Mouse (Mus musculus): Measurements from ENCODE around the gene Mrps12. TPM values are rescaled to one million over a fixed set of nuclear protein-coding genes. Genes with fewer than 3 reads are reported as not detected.

Gene Mrps12
- polyA plus RNA-seq (2017; shearing (Covaris generic)) = 95.3 TPM

DNA sequence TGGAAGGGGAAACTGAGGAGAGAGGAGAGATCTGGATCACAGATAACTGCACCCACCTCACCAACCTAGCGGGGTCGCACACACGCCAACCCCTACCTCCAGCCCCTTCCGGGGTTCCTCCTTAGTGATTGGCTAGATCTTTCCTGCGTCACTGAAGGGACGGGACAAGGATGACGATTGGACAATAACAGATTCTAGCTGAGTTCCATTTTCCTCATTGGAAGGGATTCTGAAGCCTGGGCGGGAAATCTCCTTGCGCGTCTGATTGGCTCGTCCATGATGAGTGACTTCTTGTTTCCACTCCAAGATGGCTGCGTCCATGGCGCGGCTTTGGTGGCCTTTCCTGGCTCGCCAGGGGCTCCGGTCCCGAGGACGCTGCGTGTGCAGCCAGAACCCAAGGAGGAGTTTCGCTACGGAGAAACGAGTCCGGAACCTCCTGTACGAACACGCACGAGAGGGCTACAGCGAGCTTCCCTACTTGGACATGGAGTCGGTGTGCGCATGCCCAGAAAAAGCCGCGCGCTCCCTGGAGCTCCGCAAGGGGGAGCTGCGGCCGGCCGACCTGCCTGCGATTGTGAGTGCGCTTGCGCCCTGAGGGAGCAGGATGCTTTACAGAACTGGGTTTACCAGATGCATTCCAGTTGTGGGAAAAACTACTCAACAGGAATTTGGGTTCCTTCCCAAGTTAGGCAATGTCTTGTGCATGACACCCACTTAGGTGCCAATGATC, at the start of gene Mrps12, which contains the start of gene Sars2:
TSS of gene Mrps12 (minus strand) at position 112 of the 730 bp plus-strand sequence.
TSS of gene Sars2 (plus strand) at position 284 of the 730 bp plus-strand sequence.

GRCm38 (mm10) chr7:28788307-28789195, 46.9 kb upstream of the Mrps12 start, which contains the start of gene Rinl:
Gene Rinl (plus strand): TSS chr7:28788969.

GRCm38 (mm10) chr7:28767462-28767965, 25.9 kb upstream of the Mrps12 start, which contains the start of gene Nfkbib:
Gene Nfkbib (minus strand): TSS chr7:28767512.

GRCm38 (mm10) chr7:28766173-28766879, 24.7 kb upstream of the Mrps12 start, which contains the start of gene Sirt2:
Gene Sirt2 (plus strand): TSS chr7:28766735.

GRCm38 (mm10) chr7:28756079-28756478, 14.5 kb upstream of the Mrps12 start, which contains the start of gene Ccer2:
Gene Ccer2 (plus strand): TSS chr7:28756174.

GRCm38 (mm10) chr7:28716590-28717281, 24.9 kb downstream of the Mrps12 start, which contains the start of gene Fbxo17:
Gene Fbxo17 (plus strand): TSS chr7:28716804.

DNA sequence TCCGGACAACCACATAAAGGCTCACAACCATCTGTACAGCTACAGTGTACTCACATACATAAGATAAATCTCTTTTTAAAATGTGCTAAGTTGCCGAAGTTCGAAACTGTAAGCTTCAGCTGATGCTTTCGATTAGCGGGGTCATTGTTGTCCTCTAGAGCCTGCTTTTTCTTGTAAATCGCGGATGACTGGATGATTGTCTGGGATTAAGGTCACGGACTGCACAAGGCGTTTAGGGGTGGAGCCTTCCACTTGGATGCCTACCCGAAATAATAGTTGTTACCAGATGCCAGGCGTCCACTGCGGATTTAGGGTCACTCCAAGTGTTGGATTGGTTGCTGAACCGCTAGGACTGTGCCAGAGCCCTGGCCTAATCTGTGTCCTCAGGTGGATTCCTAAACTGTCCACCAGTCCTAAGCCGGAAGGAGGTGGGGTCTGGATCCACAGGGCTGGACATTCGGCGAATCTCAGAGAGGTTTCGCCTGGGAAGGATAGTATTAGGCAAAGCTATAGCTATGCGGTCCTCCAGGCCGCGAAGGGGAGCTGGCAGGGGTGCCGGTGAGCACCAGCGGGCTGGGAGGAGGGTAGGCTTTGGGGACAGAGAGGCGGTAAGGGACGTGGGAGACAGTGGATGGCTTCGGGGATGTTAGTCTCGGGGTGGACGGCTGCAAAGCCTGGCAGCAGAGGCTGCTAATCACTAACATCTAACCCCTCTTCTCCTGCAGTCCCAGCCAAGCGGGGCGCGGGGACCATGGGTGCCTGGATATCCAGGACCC, 48.9 kb downstream of the Mrps12 start, which contains the start of gene Fbxo27:
TSS of gene Fbxo27 (plus strand) at position 305 of the 776 bp plus-strand sequence.

Other genes with a start within 250 kb of the Mrps12 start
- gene Ifnl2, start 231.4 kb downstream of the Mrps12 start, polyA plus RNA-seq (2017; shearing (Covaris generic)) = not detected
- not detected for gene Ifnl3, start 219.0 kb downstream of the Mrps12 start, polyA plus RNA-seq (2017; shearing (Covaris generic))
- not detected for gene Sycn, start 200.9 kb downstream of the Mrps12 start, polyA plus RNA-seq (2017; shearing (Covaris generic))
- gene Nccrp1, start 194.6 kb downstream of the Mrps12 start, polyA plus RNA-seq (2017; shearing (Covaris generic)) = not detected
- 5.2 TPM for gene Samd4b, start 143.7 kb downstream of the Mrps12 start, polyA plus RNA-seq (2017; shearing (Covaris generic))
- 7.0 TPM for gene Pak4, start 143.6 kb downstream of the Mrps12 start, polyA plus RNA-seq (2017; shearing (Covaris generic))
- not detected for gene Acp7, start 110.5 kb downstream of the Mrps12 start, polyA plus RNA-seq (2017; shearing (Covaris generic))
- gene Fbxo27, start 49.0 kb downstream of the Mrps12 start, polyA plus RNA-seq (2017; shearing (Covaris generic)) = 4.3 TPM
- gene Fbxo17, start 25.0 kb downstream of the Mrps12 start, polyA plus RNA-seq (2017; shearing (Covaris generic)) = 10.2 TPM
- 17.6 TPM for gene Sars2, start 172 bp upstream of the Mrps12 start, polyA plus RNA-seq (2017; shearing (Covaris generic))
- gene Ccer2, start 14.4 kb upstream of the Mrps12 start, polyA plus RNA-seq (2017; shearing (Covaris generic)) = not detected
- 99.7 TPM for gene Sirt2, start 24.9 kb upstream of the Mrps12 start, polyA plus RNA-seq (2017; shearing (Covaris generic))
- gene Nfkbib, start 25.7 kb upstream of the Mrps12 start, polyA plus RNA-seq (2017; shearing (Covaris generic)) = 119 TPM
- gene Rinl, start 47.1 kb upstream of the Mrps12 start, polyA plus RNA-seq (2017; shearing (Covaris generic)) = 297 TPM
- 124 TPM for gene Hnrnpl, start 66.7 kb upstream of the Mrps12 start, polyA plus RNA-seq (2017; shearing (Covaris generic))
- gene Ech1, start 83.4 kb upstream of the Mrps12 start, polyA plus RNA-seq (2017; shearing (Covaris generic)) = 233 TPM
- gene Lgals4, start 92.0 kb upstream of the Mrps12 start, polyA plus RNA-seq (2017; shearing (Covaris generic)) = 26.2 TPM
- 0.40 TPM for gene Lgals7, start 122.0 kb upstream of the Mrps12 start, polyA plus RNA-seq (2017; shearing (Covaris generic))
- not detected for gene Capn12, start 139.6 kb upstream of the Mrps12 start, polyA plus RNA-seq (2017; shearing (Covaris generic))
- 380 TPM for gene Actn4, start 220.5 kb upstream of the Mrps12 start, polyA plus RNA-seq (2017; shearing (Covaris generic))
- 338 TPM for gene Eif3k, start 240.0 kb upstream of the Mrps12 start, polyA plus RNA-seq (2017; shearing (Covaris generic))
- gene Map4k1, start 240.2 kb upstream of the Mrps12 start, polyA plus RNA-seq (2017; shearing (Covaris generic)) = 163 TPM

Data from inflammation-experienced regulatory T-cells, adult 16 weeks (primary cell).